Mouse (Mus musculus): ENCODE measurements around the gene Il21r. TPM values are rescaled to one million over a fixed set of nuclear protein-coding genes. Genes with fewer than 3 reads are reported as not detected.

Il21r gene
- total RNA-seq, 2 experiments from 2014 or later = 0.44 to 0.54 TPM

DNA sequence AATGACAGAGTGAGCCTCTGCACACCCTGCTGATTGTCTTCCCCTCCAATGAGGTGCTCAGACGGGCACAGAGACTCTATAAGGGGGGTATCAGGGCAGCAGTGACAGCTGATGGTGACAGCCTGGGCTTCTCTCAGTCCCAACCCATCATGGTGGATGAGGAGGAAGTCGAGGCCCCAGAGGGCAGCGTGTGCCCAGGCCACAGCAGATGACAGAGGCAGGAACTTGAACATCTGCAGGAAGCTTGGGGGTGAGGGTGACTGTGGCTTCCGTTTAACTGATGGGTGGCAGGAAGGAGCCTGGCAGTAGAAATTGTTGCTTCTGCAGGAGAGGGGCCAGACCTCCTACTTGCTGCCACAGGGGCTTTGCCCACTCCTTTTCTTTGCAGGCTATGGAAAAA is 27.1 kb downstream of the Il21r start:
- no peak for DNase-seq
- intact Hi-C loops (cut with DNase I) = no loop called here

GRCm38 (mm10) chr7:125630989-125631388 is 27.8 kb downstream of the Il21r start:
- DNase-seq = no peak
- intact Hi-C loops (cut with DNase I) = no loop called here

DNA sequence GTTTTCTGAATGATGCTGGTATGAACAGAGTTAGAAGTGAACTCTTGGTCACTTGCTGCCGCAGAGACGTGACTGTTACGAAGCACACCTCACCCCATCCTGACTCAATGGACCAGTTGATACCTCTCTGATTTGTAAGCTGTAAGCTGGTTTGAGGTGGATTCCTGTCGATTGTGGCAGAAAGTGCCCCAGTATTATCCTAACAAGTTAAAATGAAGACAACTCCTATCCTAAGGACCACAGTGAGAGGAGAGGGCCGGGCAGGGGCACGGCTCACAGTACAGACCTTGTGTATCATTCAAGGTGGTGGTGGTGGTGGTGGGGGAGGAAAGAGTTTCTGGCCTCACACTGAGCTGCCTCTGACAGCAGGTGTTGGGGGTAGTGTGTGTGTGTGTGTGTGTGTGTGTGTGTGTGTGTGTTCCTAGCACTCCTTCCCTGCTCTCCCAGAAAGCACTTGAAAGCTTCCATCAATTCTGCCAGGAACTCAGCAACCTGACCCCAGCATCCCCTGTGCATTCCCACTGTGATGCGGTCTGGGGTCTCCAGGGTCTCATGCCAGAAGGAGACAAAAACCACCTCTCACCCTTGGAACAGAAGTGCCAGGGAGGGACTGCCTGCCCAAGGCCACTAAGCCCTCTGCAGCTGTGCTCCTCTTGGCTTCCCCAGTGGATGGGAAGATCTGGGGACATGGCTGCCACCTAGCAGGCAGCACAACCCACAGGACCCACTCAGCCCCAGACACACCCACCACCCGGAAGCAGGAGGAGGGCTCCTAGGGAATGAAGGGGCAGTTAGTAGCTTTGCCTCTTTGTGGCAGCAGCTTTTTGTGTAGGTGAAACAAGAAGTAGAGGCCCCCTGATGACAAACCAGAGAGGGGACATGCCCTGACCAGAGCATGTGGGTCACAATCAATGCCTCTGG is 34.3 kb downstream of the Il21r start:
- DNase-seq = no peak
- intact Hi-C loops (cut with DNase I) = loop anchor here (2.0 kb wide), 2 partner anchors 57 to 167 kb away; no protein-coding TSS in a partner anchor

DNA sequence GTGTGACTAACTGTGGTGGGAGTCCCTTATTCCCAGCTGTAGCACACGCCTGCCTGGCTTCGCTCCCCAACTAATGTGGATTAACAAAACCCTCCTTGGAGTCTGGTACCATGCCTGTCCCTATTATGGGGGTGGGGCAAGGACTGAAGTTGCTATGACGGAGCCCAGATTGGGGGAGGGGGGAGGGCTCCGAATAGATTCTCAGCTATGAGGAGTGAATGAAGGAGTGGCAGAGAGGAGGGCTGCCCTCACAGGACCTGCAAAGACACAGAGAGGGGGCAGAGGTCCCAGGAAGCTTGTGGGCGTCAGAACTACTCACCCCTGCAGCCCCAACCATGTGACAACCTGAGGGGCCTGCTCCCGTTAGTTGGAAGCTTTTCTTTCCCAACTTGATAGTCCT is 35.1 kb downstream of the Il21r start:
- DNase-seq = no peak
- intact Hi-C loops (cut with DNase I) = loop anchor here (2.0 kb wide), 2 partner anchors 58 to 168 kb away; no protein-coding TSS in a partner anchor

DNA sequence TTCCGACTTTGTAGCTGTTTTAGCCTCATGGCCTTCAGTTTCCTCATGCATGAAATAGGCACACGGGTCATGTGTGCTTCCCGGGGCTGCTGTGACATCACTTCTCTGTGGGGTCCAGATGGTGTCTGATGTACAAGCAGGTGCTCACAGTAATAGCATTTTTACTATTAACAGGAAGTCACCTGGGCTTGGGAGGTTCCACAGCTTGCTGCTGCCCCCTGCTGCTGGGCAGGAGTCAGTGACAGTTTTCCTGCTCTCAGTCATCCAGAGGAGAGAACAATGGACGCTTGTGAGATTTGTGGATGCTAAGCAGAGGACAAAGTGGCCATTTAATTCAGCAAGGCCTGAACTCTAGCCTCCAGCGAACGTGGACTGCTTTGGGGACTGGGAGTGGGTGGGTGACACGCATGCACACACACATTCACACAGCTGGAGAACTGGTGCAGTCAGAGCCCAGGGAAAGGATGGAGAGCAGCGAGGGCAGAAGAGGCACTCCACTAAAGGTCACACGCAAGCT is 35.7 kb downstream of the Il21r start:
- intact Hi-C loops (cut with DNase I) = loop anchor here (2.0 kb wide), 2 partner anchors 58 to 168 kb away; no protein-coding TSS in a partner anchor
- peak; percentile 55 to 69 for DNase-seq

GRCm38 (mm10) chr7:125643880-125644279 is 40.7 kb downstream of the Il21r start:
- no peak for DNase-seq
- intact Hi-C loops (cut with DNase I) = no loop called here

GRCm38 (mm10) chr7:125645413-125645812 is 42.2 kb downstream of the Il21r start:
- no peak for DNase-seq
- intact Hi-C loops (cut with DNase I) = no loop called here

- no peak for DNase-seq
- intact Hi-C loops (cut with DNase I) = no loop called here
Measured at GRCm38 (mm10) chr7:125649013-125649412, 45.8 kb downstream of the Il21r start.

DNA sequence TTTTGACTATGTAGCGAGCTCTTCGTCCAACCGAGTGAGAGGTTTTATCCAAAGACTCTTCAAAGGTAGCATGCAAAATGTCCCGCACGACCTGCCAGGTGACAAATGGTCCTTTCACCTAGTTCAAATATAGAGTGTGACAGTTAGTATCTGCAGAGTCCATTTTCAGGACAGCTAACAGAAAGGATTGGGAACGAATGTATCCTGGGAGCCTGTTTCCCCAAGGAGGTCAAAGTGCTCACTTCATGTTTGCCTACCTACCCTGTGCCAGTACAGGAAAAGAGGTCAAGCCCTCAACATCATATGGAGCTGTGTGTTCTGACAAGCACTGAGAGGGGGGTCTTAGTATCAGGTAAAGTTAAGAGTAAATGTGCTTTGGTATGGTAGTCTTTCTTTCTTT is 54.3 kb downstream of the Il21r start:
- no peak for DNase-seq
- intact Hi-C loops (cut with DNase I) = no loop called here

DNA sequence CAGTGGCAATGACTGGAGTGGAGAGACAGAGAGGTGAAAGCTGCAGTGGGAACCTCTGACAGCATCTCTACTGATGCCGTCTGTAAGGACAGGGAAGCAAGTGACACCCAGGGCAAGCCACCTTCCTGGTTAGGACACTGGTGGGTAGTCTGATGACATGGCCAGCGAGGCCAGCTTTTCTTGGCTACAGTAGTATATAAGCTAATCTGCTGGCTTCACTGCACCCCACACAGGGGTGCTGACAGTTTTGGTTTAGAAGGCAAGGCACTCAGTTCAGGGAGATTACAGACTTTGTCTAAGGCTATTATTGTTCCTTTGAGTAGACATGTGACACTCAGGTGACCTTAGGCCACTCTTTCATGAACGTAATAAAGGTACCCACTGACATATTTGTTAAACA is 60.4 kb downstream of the Il21r start:
- DNase-seq = no peak
- intact Hi-C loops (cut with DNase I) = no loop called here

DNA sequence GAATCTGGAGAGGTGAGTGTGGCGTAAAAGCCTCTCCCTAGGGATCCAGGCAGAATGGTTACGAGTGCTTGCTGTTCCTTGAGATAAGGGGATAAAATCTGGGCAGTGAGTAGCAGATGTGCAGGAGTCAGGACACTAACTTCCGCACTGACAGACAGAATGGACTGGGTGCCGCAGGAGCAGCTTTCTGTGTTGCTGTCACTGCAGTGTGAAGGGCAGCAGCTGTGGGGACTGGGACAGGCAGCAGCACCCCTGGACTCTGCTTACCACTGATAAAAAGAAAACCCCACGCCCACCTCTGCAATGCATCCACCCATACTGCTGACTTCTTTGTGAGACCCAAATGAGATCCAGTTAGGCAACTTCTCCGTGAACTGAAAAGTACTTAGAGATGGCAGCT is 67.6 kb downstream of the Il21r start:
- no peak for DNase-seq
- intact Hi-C loops (cut with DNase I) = no loop called here

GRCm38 (mm10) chr7:125671396-125671795 is 68.2 kb downstream of the Il21r start:
- no peak for DNase-seq
- intact Hi-C loops (cut with DNase I) = no loop called here

DNA sequence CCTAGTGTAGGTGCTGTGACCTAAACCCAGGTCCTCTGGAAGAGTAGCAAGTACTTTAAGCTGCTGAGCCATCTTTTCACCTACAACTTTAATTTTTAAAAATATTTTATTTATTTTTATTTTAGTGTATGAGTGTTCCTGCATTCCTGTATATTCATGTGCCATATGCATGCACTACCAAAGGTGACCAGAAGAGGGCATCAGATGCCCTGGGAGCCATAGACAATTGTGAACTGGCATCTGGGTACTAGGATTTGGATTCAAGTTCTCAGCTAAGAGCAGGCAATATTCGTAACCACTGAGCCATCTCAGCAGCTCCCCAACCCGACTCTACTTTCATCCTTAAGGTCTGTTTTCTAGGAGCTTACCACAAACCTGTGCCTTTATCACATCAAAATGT is 71.7 kb downstream of the Il21r start:
- intact Hi-C loops (cut with DNase I) = loop anchor here (2.0 kb wide), 1 partner anchor 408 kb away; the partner anchor contains the start of gene Gsg1l
- peak; percentile 49 to 70 for DNase-seq

GRCm38 (mm10) chr7:125678756-125679155 is 75.5 kb downstream of the Il21r start:
- DNase-seq = no peak
- intact Hi-C loops (cut with DNase I) = no loop called here

DNA sequence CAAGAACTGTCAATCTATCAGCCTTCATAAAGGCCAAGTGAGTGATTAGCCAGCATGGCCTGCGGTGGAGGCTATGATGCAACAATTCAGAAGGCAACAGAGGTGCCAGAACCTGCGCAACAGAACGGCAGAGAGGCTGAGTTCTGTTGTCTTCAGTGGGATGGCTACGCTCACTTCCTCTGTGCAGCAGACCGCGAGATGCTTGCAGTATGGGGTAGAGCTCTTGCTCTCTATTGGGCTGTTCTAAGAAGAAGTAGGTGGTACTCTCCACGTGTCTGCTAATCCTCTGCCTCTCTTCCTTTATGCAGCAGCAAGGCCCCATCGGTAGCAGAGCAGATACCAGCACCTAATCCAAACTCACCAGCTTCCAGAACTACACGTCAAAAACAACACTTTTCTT is 76.7 kb downstream of the Il21r start:
- intact Hi-C loops (cut with DNase I) = no loop called here
- no peak for DNase-seq

Other genes with a start within 250 kb of the Il21r start
- 1 to 10 TPM; 3.0 to 5.6 TPM for gene Kdm8, start 158.8 kb upstream of the Il21r start, total RNA-seq (2021)
- gene Nsmce1, start 111.8 kb upstream of the Il21r start, total RNA-seq (2021) = 10 to 100 TPM; 32.3 to 37.0 TPM
- 10 to 100 TPM; 13.2 to 19.1 TPM for gene Il4ra, start 51.3 kb upstream of the Il21r start, total RNA-seq (2021)
- 10 to 100 TPM; 61.1 to 63.3 TPM for gene Gtf3c1, start 104.4 kb downstream of the Il21r start, total RNA-seq (2021)
- gene D430042O09Rik, start 104.5 kb downstream of the Il21r start, total RNA-seq (2021) = 10 to 100 TPM in 1 of 2 experiments, 1 to 10 TPM in 1; 9.1 to 13.1 TPM

Measured in heart, postnatal 36 days (tissue).